Mouse (Mus musculus) testis, adult 2 months (tissue): ENCODE measurements around the gene Srpr.

ENCODE experiments used
- CTCF ChIP-seq: fragments of 200-500 bp; IDR thresholded peaks from 2 replicates; pipeline ENCODE4 v1.5.1; 2012; ENCODE audit warnings: low read depth, mild to moderate bottlenecking, inconsistent platforms, low read length, moderate library complexity; ENCODE audit not compliant: control insufficient read depth, insufficient read depth, insufficient replicate concordance
- POLR2A ChIP-seq: fragments of 200-500 bp; IDR thresholded peaks from 2 replicates; pipeline ENCODE4 v1.6.1; 2012; ENCODE audit warnings: low read depth, mild to moderate bottlenecking, inconsistent platforms, low read length, moderate library complexity; ENCODE audit not compliant: control insufficient read depth

DNA sequence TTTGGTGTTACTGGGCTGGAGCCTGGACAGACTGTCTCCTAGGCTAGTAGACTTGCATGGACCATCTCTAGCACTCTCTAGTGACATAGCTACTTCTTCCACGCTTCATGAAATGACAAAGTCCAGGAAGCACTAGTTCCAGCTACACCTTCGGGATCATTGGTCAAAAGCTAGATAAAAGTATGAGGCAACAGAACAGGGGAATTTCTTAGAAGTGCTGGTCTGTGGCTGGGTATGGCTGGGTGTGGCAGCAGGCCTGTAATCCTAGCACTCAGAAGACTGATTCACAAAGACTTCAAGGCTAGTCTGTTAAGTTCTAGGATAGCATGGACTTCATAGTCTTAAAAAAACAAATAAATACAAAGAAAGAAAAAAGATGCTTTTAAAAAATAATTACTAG, 63.5 kb downstream of the Srpr start:
- no peak for TF ChIP-seq POLR2A
- TF ChIP-seq CTCF: no peak
